Mouse (Mus musculus) splenic B cell, adult 2 months (primary cell): ENCODE data around the gene Tmem63b.

Experiments
- DNase-seq: peaks from one replicate; pipeline ENCODE4 v3.0.0-alpha.2; 2011; ENCODE audit warnings: low read depth, low spot score
- H3K27me3 ChIP-seq: 2 replicates; pipeline ENCODE4 v1.6.1; 2012; ENCODE audit warnings: mild to moderate bottlenecking, low read length, moderate library complexity, mixed read lengths; ENCODE audit not compliant: control insufficient read depth, poor library complexity, insufficient read depth, severe bottlenecking
- H3K36me3 ChIP-seq: 2 replicates; pipeline ENCODE4 v1.6.1; 2012; ENCODE audit warnings: mild to moderate bottlenecking, low read length, moderate library complexity, mixed read lengths; ENCODE audit not compliant: control insufficient read depth, poor library complexity, insufficient read depth, severe bottlenecking

Tmem63b gene

GRCm38 (mm10) chr17:45672598-45672997, 14.1 kb downstream of the Tmem63b start:
- Histone ChIP-seq H3K27me3 (no peaks in the 10 kb centered on the region), H3K36me3 (no peaks in the 10 kb centered on the region; the same call in 1 of the 2 replicates)
- no peak for DNase-seq

- no peaks in the 10 kb centered on the region for H3K27me3 ChIP-seq
- no peak for DNase-seq
- no peaks in the 10 kb centered on the region; the same call in 1 of the 2 replicates for H3K36me3 ChIP-seq
These were observed 14.9 kb downstream of the Tmem63b start for GRCm38 (mm10) chr17:45671821-45672220.

GRCm38 (mm10) chr17:45667986-45668385, 18.7 kb downstream of the Tmem63b start:
- DNase-seq: no peak
- Histone ChIP-seq H3K36me3 (no peaks in the 10 kb centered on the region), H3K27me3 (no peaks in the 10 kb centered on the region)

GRCm38 (mm10) chr17:45667481-45667880, 19.2 kb downstream of the Tmem63b start:
- Histone ChIP-seq H3K27me3 (no peaks in the 10 kb centered on the region), H3K36me3 (no peaks in the 10 kb centered on the region)
- no peak for DNase-seq

GRCm38 (mm10) chr17:45666091-45666490, 20.6 kb downstream of the Tmem63b start:
- DNase-seq: no peak

GRCm38 (mm10) chr17:45664608-45665007, 22.1 kb downstream of the Tmem63b start:
- H3K36me3 ChIP-seq: no peaks in the 10 kb centered on the region
- no peak for DNase-seq
- no peaks in the 10 kb centered on the region for H3K27me3 ChIP-seq

More at GRCm38 (mm10) chr17:45666091-45666490, 20.6 kb downstream of the Tmem63b start:
- Histone ChIP-seq H3K36me3 (no peaks in the 10 kb centered on the region), H3K27me3 (no peaks in the 10 kb centered on the region)

GRCm38 (mm10) chr17:45663106-45663919, 23.4 kb downstream of the Tmem63b start:
- no peaks in the 10 kb centered on the region for H3K27me3 ChIP-seq
- H3K36me3 ChIP-seq: no peaks in the 10 kb centered on the region
- peak; percentile 81 for DNase-seq

GRCm38 (mm10) chr17:45659225-45659624, 27.5 kb downstream of the Tmem63b start, which contains the start of gene Capn11:
Capn11 (minus strand) TSS chr17:45659325.
- DNase-seq: no peak
- Histone ChIP-seq H3K27me3 (no peaks in the 10 kb centered on the region), H3K36me3 (no peaks in the 10 kb centered on the region)

GRCm38 (mm10) chr17:45655820-45656219, 30.9 kb downstream of the Tmem63b start:
- peak; percentile 32 for DNase-seq
- no peaks in the 10 kb centered on the region for H3K27me3 ChIP-seq
- no peaks in the 10 kb centered on the region for H3K36me3 ChIP-seq

- Histone ChIP-seq H3K27me3 (no peaks in the 10 kb centered on the region), H3K36me3 (no peaks in the 10 kb centered on the region)
- DNase-seq: no peak
These were observed 33.5 kb downstream of the Tmem63b start for GRCm38 (mm10) chr17:45653233-45653632.

- DNase-seq: no peak
- H3K36me3 ChIP-seq: no peaks in the 10 kb centered on the region
- H3K27me3 ChIP-seq: no peaks in the 10 kb centered on the region
These were observed 42.5 kb downstream of the Tmem63b start for GRCm38 (mm10) chr17:45644185-45644584.

- H3K27me3 ChIP-seq: no peaks in the 10 kb centered on the region
- peak; percentile 81 for DNase-seq
- no peaks in the 10 kb centered on the region for H3K36me3 ChIP-seq
These were observed 44.0 kb downstream of the Tmem63b start for GRCm38 (mm10) chr17:45642701-45643100.

- DNase-seq: no peak
- Histone ChIP-seq H3K36me3 (no peaks in the 10 kb centered on the region), H3K27me3 (no peaks in the 10 kb centered on the region)
These were observed 44.7 kb downstream of the Tmem63b start for GRCm38 (mm10) chr17:45641981-45642380.

GRCm38 (mm10) chr17:45638596-45639295, 48.0 kb downstream of the Tmem63b start:
- Histone ChIP-seq H3K36me3 (no peaks in the 10 kb centered on the region), H3K27me3 (no peaks in the 10 kb centered on the region)
- DNase-seq: no peak

GRCm38 (mm10) chr17:45634033-45634432, 52.7 kb downstream of the Tmem63b start:
- no peak for DNase-seq
- Histone ChIP-seq H3K36me3 (no peaks in the 10 kb centered on the region), H3K27me3 (no peaks in the 10 kb centered on the region)
